Mouse (Mus musculus) stomach, embryonic 14.5 days (tissue): Measurements from ENCODE around the gene Slc25a18. TPM values are rescaled to one million over a fixed set of nuclear protein-coding genes. Genes with fewer than 3 reads are reported as not detected.

Experiments
- ATAC-seq: fragments of 200-750 bp; cut with Nextera tagmentation; 2 replicates; pipeline ENCODE4 v1.8.0; 2017; ENCODE audit warnings: low read depth, moderate TSS enrichment; ENCODE audit not compliant: insufficient number of reproducible peaks, insufficient read depth, low FRiP score
- H3K27ac ChIP-seq: fragments of 300-500 bp; sonication (generic); 2 replicates; pipeline ENCODE4 v1.5.1; 2014; ENCODE audit warnings: mild to moderate bottlenecking, low read length, moderate library complexity, mixed read lengths
- H3K27me3 ChIP-seq: fragments of 300-500 bp; sonication (generic); 2 replicates; pipeline ENCODE4 v1.6.1; 2014; ENCODE audit warnings: low read length, control low read depth, mixed read lengths; ENCODE audit not compliant: control insufficient read depth, insufficient read depth
- H3K36me3 ChIP-seq: fragments of 300-500 bp; sonication (generic); 2 replicates; pipeline ENCODE4 v1.6.1; 2014; ENCODE audit warnings: mild to moderate bottlenecking, control low read depth, low read length, moderate library complexity, mixed read lengths; ENCODE audit not compliant: control insufficient read depth, insufficient read depth
- H3K4me1 ChIP-seq: fragments of 300-500 bp; sonication (generic); 2 replicates; pipeline ENCODE4 v1.6.1; 2014; ENCODE audit warnings: low read length, control low read depth, mixed read lengths; ENCODE audit not compliant: control insufficient read depth, insufficient read depth
- H3K4me2 ChIP-seq: fragments of 300-500 bp; sonication (generic); replicated peaks from 2 replicates; pipeline ENCODE4 v1.6.1; 2014; ENCODE audit warnings: low read depth, low read length, control low read depth
- H3K4me3 ChIP-seq: fragments of 300-500 bp; sonication (generic); 2 replicates; pipeline ENCODE4 v1.5.1; 2014; ENCODE audit warnings: low read depth, low read length, control low read depth
- H3K9ac ChIP-seq: fragments of 300-500 bp; sonication (generic); replicated peaks from 2 replicates; pipeline ENCODE4 v1.6.1; 2014; ENCODE audit warnings: low read depth, mild to moderate bottlenecking, control low read depth, low read length, moderate library complexity, mixed read lengths
- H3K9me3 ChIP-seq: fragments of 300-500 bp; sonication (generic); 2 replicates; pipeline ENCODE4 v1.6.1; 2016; ENCODE audit warnings: low read depth, low read length, control low read depth; ENCODE audit not compliant: control insufficient read depth
- WGBS: fragments of 180-500 bp; shearing (Covaris S2); extraction: QIAGEN DNeasy Blood & Tissue Kit; methylation state at CpG from one replicate; pipeline ENCODE4 v1.1.7; 2014; 5-methylcytosine and 5-hydroxymethylcytosine counted together
- polyA plus RNA-seq: library from polyadenylated mRNA; unstranded; fragments of >200 nt; fragmentation: Nextera tagmentation; extraction: Ambion mirVana; gene quantifications from 2 replicates; pipeline ENCODE4 v1.2.1, GENCODE M21; 2014

Gene Slc25a18
- polyA plus RNA-seq, 1 experiment from 2014 or later, result 0.20 TPM

GRCm38 (mm10) chr6:120822937-120823614 is 49.7 kb downstream of the Slc25a18 start:
- Histone ChIP-seq H3K4me2 (0 out of 2 replicates have a peak overlapping the region, but pooled peaks have one; percentile 29), H3K27me3 (no peaks in the 10 kb centered on the region), H3K9me3 (no peaks in the 10 kb centered on the region), H3K4me1 (peaks cover 7% of the 10 kb centered on the region; the same call in 1 of the 2 replicates), H3K9ac (no peak overlapping the region), H3K4me3 (peak overlapping the region; percentile 91), H3K27ac (peak overlapping the region; percentile 21; the same call in 1 of the 2 replicates), H3K36me3 (peaks cover 7% of the 10 kb centered on the region; the same call in 1 of the 2 replicates)
- 67% methylated on average over 10 of the region's 10 CpGs for WGBS
- no peak for ATAC-seq

DNA sequence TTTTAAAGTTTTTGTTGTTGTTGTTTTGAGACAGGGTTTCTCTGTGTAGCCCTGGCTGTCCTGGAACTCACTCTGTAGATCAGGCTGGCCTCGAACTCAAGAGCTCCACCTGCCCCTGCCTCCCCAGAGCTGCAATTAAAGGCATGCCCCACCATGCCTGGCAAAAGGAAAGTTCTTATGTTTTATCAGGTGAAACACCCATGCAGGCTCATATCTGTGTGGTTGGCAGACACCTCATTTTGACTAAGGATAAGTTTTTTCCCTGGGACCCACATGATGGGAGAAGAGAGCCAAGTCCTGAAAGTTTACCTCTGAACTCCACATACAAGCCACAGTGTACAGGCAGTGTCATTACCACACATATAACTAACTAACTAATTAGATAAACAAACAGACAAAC is 56.7 kb downstream of the Slc25a18 start:
- no peak overlapping the region for H3K9ac ChIP-seq
- H3K36me3 ChIP-seq, result no peaks in the 10 kb centered on the region
- no peaks in the 10 kb centered on the region for H3K4me1 ChIP-seq
- no peak for ATAC-seq
- no peak overlapping the region for H3K4me3 ChIP-seq
- no peaks in the 10 kb centered on the region for H3K27me3 ChIP-seq
- H3K4me2 ChIP-seq, result no peak overlapping the region
- 70% methylated on average over 1 of the region's 1 CpGs for WGBS
- H3K27ac ChIP-seq, result no peak overlapping the region
- no peaks in the 10 kb centered on the region for H3K9me3 ChIP-seq

DNA sequence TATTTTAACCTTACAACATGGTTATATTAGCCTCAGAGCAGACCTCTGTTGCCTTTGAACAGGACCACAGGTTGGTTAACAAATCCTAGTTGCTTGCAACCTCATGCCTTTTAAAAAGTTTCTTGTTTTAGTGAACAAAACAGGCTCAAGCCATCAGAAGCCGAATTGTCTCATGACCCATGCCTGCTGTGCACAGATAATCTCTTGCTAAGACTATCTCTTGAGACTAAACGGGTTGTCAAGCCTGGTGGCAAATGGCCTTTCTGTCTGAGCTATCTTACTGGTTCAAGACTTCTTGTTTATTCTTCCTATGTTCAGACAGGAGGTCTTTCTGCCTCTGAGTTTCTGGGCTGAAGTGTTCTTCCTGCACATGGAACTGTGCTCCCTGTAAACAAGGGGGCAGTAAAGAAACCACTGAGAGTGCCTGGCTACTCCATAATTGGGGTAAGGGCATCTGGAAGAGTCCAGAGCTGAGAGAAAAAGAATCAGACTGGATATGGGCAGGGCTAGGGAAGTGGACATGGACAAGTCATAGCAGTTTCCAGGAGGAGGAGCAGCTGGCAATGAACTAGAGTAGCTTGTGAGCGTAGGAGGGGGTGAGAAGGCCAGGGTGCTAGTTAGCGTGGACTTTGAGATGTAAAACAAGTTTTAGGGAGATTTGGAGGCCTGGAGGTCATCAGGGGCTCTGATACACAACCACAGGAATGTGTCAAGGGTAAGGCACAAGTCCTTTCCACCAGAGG is 57.7 kb downstream of the Slc25a18 start:
- H3K4me3 ChIP-seq, result no peak overlapping the region
- H3K27ac ChIP-seq, result no peak overlapping the region
- no peak overlapping the region for H3K9ac ChIP-seq
- no peaks in the 10 kb centered on the region for H3K4me1 ChIP-seq
- no peak overlapping the region for H3K4me2 ChIP-seq
- no peaks in the 10 kb centered on the region for H3K36me3 ChIP-seq
- 51% methylated on average over 4 of the region's 4 CpGs for WGBS
- no peak for ATAC-seq
- H3K9me3 ChIP-seq, result no peaks in the 10 kb centered on the region
- no peaks in the 10 kb centered on the region for H3K27me3 ChIP-seq

GRCm38 (mm10) chr6:120832097-120832496 is 58.7 kb downstream of the Slc25a18 start:
- Histone ChIP-seq H3K27ac (no peak overlapping the region), H3K27me3 (no peaks in the 10 kb centered on the region), H3K4me2 (no peak overlapping the region), H3K4me3 (no peak overlapping the region), H3K9me3 (no peaks in the 10 kb centered on the region), H3K36me3 (no peaks in the 10 kb centered on the region), H3K9ac (no peak overlapping the region), H3K4me1 (0 out of 2 replicates have a peak, but pooled peaks cover 2% of the 10 kb centered on the region)
- no peak; the same call in 1 of the 2 replicates for ATAC-seq
- WGBS, result 47% methylated on average over 4 of the region's 4 CpGs

GRCm38 (mm10) chr6:120834766-120835321 is 61.5 kb downstream of the Slc25a18 start:
- no peaks in the 10 kb centered on the region for H3K27me3 ChIP-seq
- 62% methylated on average over 4 of the region's 4 CpGs for WGBS
- ATAC-seq, result no peak
- H3K4me2 ChIP-seq, result no peak overlapping the region
- H3K4me3 ChIP-seq, result no peak overlapping the region
- no peak overlapping the region for H3K9ac ChIP-seq
- 0 out of 2 replicates have a peak, but pooled peaks cover 4% of the 10 kb centered on the region for H3K4me1 ChIP-seq
- H3K27ac ChIP-seq, result no peak overlapping the region
- H3K36me3 ChIP-seq, result no peaks in the 10 kb centered on the region
- H3K9me3 ChIP-seq, result no peaks in the 10 kb centered on the region

- Histone ChIP-seq H3K9ac (peak within 1 kb of the TSS; percentile 97), H3K36me3 (no peaks in the 10 kb centered on the region), H3K4me3 (peak within 1 kb of the TSS; percentile 87), H3K4me2 (peak within 1 kb of the TSS; percentile 74), H3K4me1 (0 out of 2 replicates have a peak, but pooled peaks cover 4% of the 10 kb centered on the region), H3K9me3 (no peaks in the 10 kb centered on the region), H3K27ac (peak within 1 kb of the TSS; percentile 96), H3K27me3 (no peaks in the 10 kb centered on the region)
- 4% methylated on average over 40 of the region's 40 CpGs for WGBS
- peak; percentile 88 for ATAC-seq
Measured at GRCm38 (mm10) chr6:120835474-120836374, 62.3 kb downstream of the Slc25a18 start, which contains the start of gene Bcl2l13. Gene Bcl2l13 (plus strand): TSS chr6:120836212.

GRCm38 (mm10) chr6:120836389-120837151 is 63.2 kb downstream of the Slc25a18 start:
- peak overlapping the region; percentile 97 for H3K9ac ChIP-seq
- 0 out of 2 replicates have a peak, but pooled peaks cover 4% of the 10 kb centered on the region for H3K4me1 ChIP-seq
- WGBS, result 2% methylated on average over 30 of the region's 37 CpGs
- peak overlapping the region; percentile 87 for H3K4me3 ChIP-seq
- no peaks in the 10 kb centered on the region for H3K9me3 ChIP-seq
- peak; percentile 66 for ATAC-seq
- no peaks in the 10 kb centered on the region for H3K27me3 ChIP-seq
- H3K27ac ChIP-seq, result peak overlapping the region; percentile 96
- H3K36me3 ChIP-seq, result no peaks in the 10 kb centered on the region
- peak overlapping the region; percentile 74 for H3K4me2 ChIP-seq
